In genomic region chr4:133402011-133402410, GRCm38 (mm10) we compare ENCODE assay signal across 13 mouse cellular contexts. TPM values are rescaled to one million over a fixed set of nuclear protein-coding genes. Genes with fewer than 3 reads are reported as not detected.
DNase-seq lines count a peak whose midpoint lies in the region; ATAC-seq and TF ChIP-seq lines count a peak whose summit lies in the region.
"Had no signal": no experiment of that assay in that cellular context is flagged by ENCODE, and none has a peak within 500 bp of the region (broad histone marks: within the 10 kb centered on the region; RNA-seq: fewer than 3 reads in every experiment).

No protein-coding gene starts in this region.

- peaks cover 74% of the 10 kb centered on the region for H3K36me3 ChIP-seq in megakaryocyte, embryonic 14.5 days (replicated peaks; ENCODE audit: low read length)
- H3K36me3 ChIP-seq in intestine, postnatal 0 days (ENCODE audit: control insufficient read depth, insufficient read depth) = no peaks in the 10 kb centered on the region
- H3K36me3 ChIP-seq: embryonic facial prominence, embryonic 12.5 days had no signal

- WGBS in intestine, postnatal 0 days = 37% methylated on average over 13 of the region's 13 CpGs

- no peaks in the 10 kb centered on the region for H3K9me3 ChIP-seq in megakaryocyte, embryonic 14.5 days
- no peaks in the 10 kb centered on the region for H3K9me3 ChIP-seq in intestine, postnatal 0 days (ENCODE audit: control insufficient read depth)
- H3K9me3 ChIP-seq: embryonic facial prominence, embryonic 12.5 days had no signal

- peaks cover 95% of the 10 kb centered on the region for H3K4me1 ChIP-seq in megakaryocyte, embryonic 14.5 days
- H3K4me1 ChIP-seq in intestine, postnatal 0 days (replicated peaks; ENCODE audit: control insufficient read depth, insufficient read depth, low read length) = no peaks in the 10 kb centered on the region; the same call in 1 of the 2 replicates

- DNase-seq in frontal cortex, postnatal 25 days (ENCODE audit: low spot score in 2 of 2) = no peak
- no peak for DNase-seq in gastrocnemius, postnatal 25 days
- DNase-seq in MN1 (ENCODE audit: low spot score) = no peak
- DNase-seq: cerebellum, adult 9-10 months; forebrain, postnatal 0 days; lung, postnatal 36 days had no signal

- H3K27ac ChIP-seq in intestine, postnatal 0 days (ENCODE audit: low read depth, low read length) = no peak overlapping the region
- H3K27ac ChIP-seq: embryonic facial prominence, embryonic 12.5 days had no signal

- H3K4me2 ChIP-seq in intestine, postnatal 0 days (replicated peaks; ENCODE audit: low read depth) = peak overlapping the region; percentile 38; the same call in 1 of the 2 replicates
- H3K4me2 ChIP-seq: embryonic facial prominence, embryonic 12.5 days had no signal

- TF ChIP-seq CTCF in intestine, postnatal 0 days (IDR thresholded peaks at IDR 0.05; ENCODE audit: low read depth) = no peak

- H3K27me3 ChIP-seq in megakaryocyte, embryonic 14.5 days (replicated peaks) = no peaks in the 10 kb centered on the region
- no peaks in the 10 kb centered on the region for H3K27me3 ChIP-seq in intestine, postnatal 0 days (replicated peaks; ENCODE audit: control insufficient read depth, insufficient read depth, low read length)
- H3K27me3 ChIP-seq: embryonic facial prominence, embryonic 12.5 days had no signal

- ATAC-seq in frontal cortex, adult (ENCODE audit: low TSS enrichment) = peak; percentile 53; the same call in 1 of the 2 replicates
- ATAC-seq in megakaryocyte, adult 5-6 weeks (ENCODE audit: poor library complexity, severe bottlenecking) = no peak
- ATAC-seq in intestine, postnatal 0 days = no peak
- ATAC-seq in megakaryocyte progenitor cell, adult 5-6 weeks (replicated peaks; ENCODE audit: poor library complexity) = peak; percentile 65
- ATAC-seq: forebrain, postnatal 0 days; inflammation-experienced regulatory T-cells, adult 6 months had no signal

- peak overlapping the region; percentile 87 for H3K4me3 ChIP-seq in megakaryocyte, embryonic 14.5 days (replicated peaks)
- no peak overlapping the region for H3K4me3 ChIP-seq in intestine, postnatal 0 days (ENCODE audit: low read depth, low read length)
- H3K4me3 ChIP-seq: embryonic facial prominence, embryonic 12.5 days had no signal

- no peak overlapping the region for H3K9ac ChIP-seq in intestine, postnatal 0 days (ENCODE audit: low read depth, low read length)
- H3K9ac ChIP-seq: embryonic facial prominence, embryonic 12.5 days; forebrain, postnatal 0 days had no signal

RNA-seq across cellular contexts. Expression of gene Slc9a1, which starts 32.5 kb away (rescaled TPM):
- 50.9 and 56.9 TPM in 2 replicates for polyA plus RNA-seq in megakaryocyte, embryonic 14.5 days (2012; ENCODE audit: insufficient read depth, low replicate concordance)
- 20.3 and 23.1 TPM in 2 replicates for total RNA-seq in megakaryocyte, adult 5-6 weeks (2015)
- 11.0 and 11.6 TPM in 2 replicates for total RNA-seq in megakaryocyte, adult 5-6 weeks (2017)
- 5.7 and 6.1 TPM in 2 replicates for polyA plus RNA-seq in intestine, postnatal 0 days (2015; fragmentation: Nextera tagmentation; extraction: Ambion mirVana)
- 15.1 and 16.1 TPM in 2 replicates for total RNA-seq in megakaryocyte progenitor cell, adult 5-6 weeks (2015)
- total RNA-seq in megakaryocyte progenitor cell, adult 5-6 weeks (2017) = 6.3 and 7.3 TPM in 2 replicates
- total RNA-seq in gastrocnemius, postnatal 25 days (2021) = 1 to 10 TPM; 8.0 to 9.1 TPM

RNA-seq across cellular contexts. Expression of gene Wdtc1, which starts 48.7 kb away (rescaled TPM):
- 85.7 and 118 TPM in 2 replicates for polyA plus RNA-seq in megakaryocyte, embryonic 14.5 days (2012; ENCODE audit: insufficient read depth, low replicate concordance)
- total RNA-seq in megakaryocyte, adult 5-6 weeks (2015) = 16.5 and 18.5 TPM in 2 replicates
- 11.6 and 14.1 TPM in 2 replicates for total RNA-seq in megakaryocyte, adult 5-6 weeks (2017)
- 7.2 and 8.2 TPM in 2 replicates for polyA plus RNA-seq in intestine, postnatal 0 days (2015; fragmentation: Nextera tagmentation; extraction: Ambion mirVana)
- total RNA-seq in megakaryocyte progenitor cell, adult 5-6 weeks (2015) = 10.3 and 10.6 TPM in 2 replicates
- total RNA-seq in megakaryocyte progenitor cell, adult 5-6 weeks (2017) = 7.6 and 8.7 TPM in 2 replicates
- total RNA-seq in gastrocnemius, postnatal 25 days (2021) = 10 to 100 TPM; 76.3 to 85.0 TPM

Comparison
In these comparisons a context has a peak if more than half of its experiments do, and no peak if none do; other contexts are left out.
1. ATAC-seq: peak in frontal cortex, adult (single experiment) and megakaryocyte progenitor cell, adult 5-6 weeks (single experiment); none in megakaryocyte, adult 5-6 weeks (single experiment) and intestine, postnatal 0 days (single experiment).